Mouse (Mus musculus): ENCODE measurements at regions not wholly inside any gene's neighbourhood (a gene's known extent, or its start where the extent isn't known, plus 50 kb on each side); places are given as distances from the start of the nearest gene placed in this dataset.

DNA sequence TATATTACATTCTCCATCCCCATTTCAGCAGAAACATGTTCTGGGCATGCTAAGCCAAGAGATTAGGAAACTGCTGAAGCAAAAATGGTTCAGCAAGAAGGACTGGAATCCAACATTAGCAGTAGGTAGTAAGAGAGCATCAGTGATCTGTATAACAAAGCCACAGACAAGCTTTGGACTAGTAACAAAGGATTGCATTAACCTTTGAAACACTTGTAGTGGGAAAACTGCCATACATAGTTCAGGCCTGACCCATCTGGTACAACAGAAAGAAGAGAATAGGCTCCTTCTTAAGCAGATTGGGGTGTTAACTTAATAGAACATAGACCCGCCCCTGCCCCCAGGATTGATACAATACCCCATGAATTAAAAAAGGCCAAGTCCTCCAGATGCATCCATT lies 389.2 kb downstream of the Slco4c1 start:
- TF ChIP-seq POLR2A (IDR thresholded peaks at IDR 0.05; ENCODE audit: insufficient read length, low read depth) (no peak), MYOD1 (IDR thresholded peaks at IDR 0.05; ENCODE audit: control insufficient read depth in 1 of 3, insufficient read length in 2 of 3, low read depth in 2 of 3) (no peak), TCF12 (IDR thresholded peaks at IDR 0.05; ENCODE audit: insufficient read depth, poor library complexity, severe bottlenecking) (no peak), SRF (IDR thresholded peaks at IDR 0.05; ENCODE audit: control insufficient read depth, insufficient read length, low read depth) (no peak)
